Comparison of ENCODE assay signal across 20 mouse cellular contexts in the genomic region with DNA sequence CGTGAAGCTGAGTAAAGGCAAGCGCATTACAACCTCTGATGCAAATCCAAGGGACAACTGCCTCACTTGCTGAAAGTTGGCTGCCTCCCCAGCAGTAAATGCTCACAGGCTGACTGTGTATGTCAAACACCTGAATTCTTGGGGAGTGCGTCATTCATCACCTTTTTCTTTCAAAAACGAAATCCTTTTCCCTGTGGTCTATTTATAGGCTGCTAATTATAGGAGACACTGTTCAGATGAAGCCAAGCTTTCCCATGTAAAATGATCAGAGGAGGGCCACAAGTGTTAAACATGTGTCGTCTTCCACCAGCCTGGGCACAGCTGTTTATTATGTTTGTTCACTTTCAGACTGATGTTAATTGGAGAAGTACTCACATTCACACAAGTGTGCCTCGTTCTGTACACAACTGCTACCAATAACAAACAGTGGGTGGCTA.
A peak's percentile ranks its signal among the peaks of the same experiment; 100 is the strongest.
DNase-seq lines count a peak whose midpoint lies in the region; ATAC-seq and TF ChIP-seq lines count a peak whose summit lies in the region.
"Had no signal": no experiment of that assay in that cellular context is flagged by ENCODE, and none has a peak within 500 bp of the region (broad histone marks: within the 10 kb centered on the region; RNA-seq: fewer than 3 reads in every experiment).

No protein-coding gene starts in this region.

- no peak overlapping the region for H3K9ac ChIP-seq in limb, embryonic 12.5 days (replicated peaks)
- no peak overlapping the region for H3K9ac ChIP-seq in intestine, embryonic 16.5 days (ENCODE audit: low read depth, low read length)
- H3K9ac ChIP-seq: hindbrain, embryonic 14.5 days; kidney, embryonic 15.5 days; midbrain, embryonic 12.5 days; neural tube, embryonic 15.5 days; stomach, embryonic 15.5 days had no signal

- WGBS in limb, embryonic 12.5 days, result 41% methylated on average over 6 of the region's 6 CpGs
- WGBS in limb, embryonic 10.5 days, result 63% methylated on average over 6 of the region's 6 CpGs
- 63% methylated on average over 6 of the region's 6 CpGs for WGBS in intestine, embryonic 16.5 days

- no peaks in the 10 kb centered on the region for H3K9me3 ChIP-seq in limb, embryonic 12.5 days
- H3K9me3 ChIP-seq in limb, embryonic 10.5 days (replicated peaks), result no peaks in the 10 kb centered on the region
- no peaks in the 10 kb centered on the region for H3K9me3 ChIP-seq in intestine, embryonic 16.5 days (ENCODE audit: control insufficient read depth, low read length)
- H3K9me3 ChIP-seq: forebrain, embryonic 10.5 days; kidney, embryonic 15.5 days; midbrain, embryonic 12.5 days; neural tube, embryonic 15.5 days; stomach, embryonic 15.5 days had no signal

- no peak overlapping the region for H3K4me2 ChIP-seq in limb, embryonic 12.5 days
- H3K4me2 ChIP-seq in intestine, embryonic 16.5 days (ENCODE audit: low read depth, low read length), result no peak overlapping the region
- H3K4me2 ChIP-seq: hindbrain, embryonic 14.5 days; kidney, embryonic 15.5 days; midbrain, embryonic 12.5 days; neural tube, embryonic 15.5 days; stomach, embryonic 15.5 days had no signal

- no peak for DNase-seq in limb, embryonic 10.5 days (ENCODE audit: low spot score)
- DNase-seq in brain, adult 2 months (ENCODE audit: low read depth, low spot score), result peak; percentile 8
- DNase-seq in brain, embryonic 14.5 days (ENCODE audit: low read depth), result peak; percentile 22
- DNase-seq in kidney, postnatal 14 days, result no peak
- DNase-seq: adrenal gland, adult 8-10 months; cerebellum, adult 9-11 months; gastrocnemius, postnatal 25 days; layer of hippocampus, adult 9-11 months; thymus, postnatal 25 days had no signal

- H3K4me3 ChIP-seq in limb, embryonic 12.5 days (replicated peaks), result no peak overlapping the region
- H3K4me3 ChIP-seq in limb, embryonic 10.5 days, result no peak overlapping the region
- H3K4me3 ChIP-seq in intestine, embryonic 16.5 days (ENCODE audit: low read length), result no peak overlapping the region
- H3K4me3 ChIP-seq: forebrain, embryonic 10.5 days; kidney, embryonic 15.5 days; midbrain, embryonic 12.5 days; neural tube, embryonic 15.5 days; stomach, embryonic 15.5 days had no signal

- no peak for TF ChIP-seq CTCF in brain, embryonic 14.5 days (IDR thresholded peaks at IDR 0.05; ENCODE audit: borderline replicate concordance, extremely low read depth, insufficient read depth, insufficient read length)

- peak; percentile 47; the same call in 1 of the 2 replicates for ATAC-seq in limb, embryonic 12.5 days (ENCODE audit: insufficient number of reproducible peaks, insufficient read depth, low FRiP score, low TSS enrichment, low read depth)
- peak; percentile 50; the same call in 1 of the 2 replicates for ATAC-seq in intestine, embryonic 16.5 days
- no peak for ATAC-seq in CD4-positive, CD25-positive, alpha-beta regulatory T cell, adult 4 months
- ATAC-seq: activated CD4-positive, CD25-positive, alpha-beta regulatory T cell, adult 4 months; forebrain, embryonic 16.5 days had no signal

- no peaks in the 10 kb centered on the region for H3K27me3 ChIP-seq in limb, embryonic 12.5 days
- no peaks in the 10 kb centered on the region for H3K27me3 ChIP-seq in limb, embryonic 10.5 days (ENCODE audit: low read depth, poor library complexity, severe bottlenecking)
- H3K27me3 ChIP-seq in intestine, embryonic 16.5 days (replicated peaks; ENCODE audit: control insufficient read depth, insufficient read depth, low read length), result no peaks in the 10 kb centered on the region
- H3K27me3 ChIP-seq: kidney, embryonic 15.5 days; midbrain, embryonic 12.5 days; neural tube, embryonic 15.5 days; stomach, embryonic 15.5 days had no signal

- no peak overlapping the region for H3K27ac ChIP-seq in limb, embryonic 12.5 days
- no peak overlapping the region for H3K27ac ChIP-seq in limb, embryonic 10.5 days
- H3K27ac ChIP-seq in intestine, embryonic 16.5 days (ENCODE audit: low read length), result no peak overlapping the region
- H3K27ac ChIP-seq: forebrain, embryonic 10.5 days; hindbrain, embryonic 14.5 days; kidney, embryonic 15.5 days; midbrain, embryonic 12.5 days; neural tube, embryonic 15.5 days; stomach, embryonic 15.5 days had no signal

- no peaks in the 10 kb centered on the region for H3K36me3 ChIP-seq in limb, embryonic 12.5 days
- H3K36me3 ChIP-seq in limb, embryonic 10.5 days, result no peaks in the 10 kb centered on the region
- H3K36me3 ChIP-seq in intestine, embryonic 16.5 days (ENCODE audit: control insufficient read depth, insufficient read depth, low read length), result no peaks in the 10 kb centered on the region
- H3K36me3 ChIP-seq: forebrain, embryonic 10.5 days; kidney, embryonic 15.5 days; midbrain, embryonic 12.5 days; neural tube, embryonic 15.5 days; stomach, embryonic 15.5 days had no signal

- H3K4me1 ChIP-seq in limb, embryonic 12.5 days (replicated peaks), result 0 out of 2 replicates have a peak, but pooled peaks cover 7% of the 10 kb centered on the region
- no peaks in the 10 kb centered on the region for H3K4me1 ChIP-seq in limb, embryonic 10.5 days
- 0 out of 2 replicates have a peak, but pooled peaks cover 2% of the 10 kb centered on the region for H3K4me1 ChIP-seq in intestine, embryonic 16.5 days (ENCODE audit: control insufficient read depth, insufficient read depth, low read length)
- H3K4me1 ChIP-seq: forebrain, embryonic 10.5 days; kidney, embryonic 15.5 days; midbrain, embryonic 12.5 days; neural tube, embryonic 15.5 days; stomach, embryonic 15.5 days had no signal

- no peak for TF ChIP-seq POLR2A in brain, embryonic 14.5 days (IDR thresholded peaks at IDR 0.05; ENCODE audit: borderline replicate concordance, extremely low read depth, insufficient read depth, insufficient read length, poor library complexity, severe bottlenecking)

Comparison
In these comparisons a context has a peak if more than half of its experiments do, and no peak if none do; other contexts are left out.
1. DNase-seq: peak in brain, adult 2 months (single experiment) and brain, embryonic 14.5 days (single experiment); none in limb, embryonic 10.5 days (single experiment) and kidney, postnatal 14 days (single experiment).